Mouse (Mus musculus) forebrain, postnatal 0 days (tissue): ENCODE data around the gene Slc7a4. TPM values are rescaled to one million over a fixed set of nuclear protein-coding genes. Genes with fewer than 3 reads are reported as not detected.
A peak's percentile ranks its signal among the peaks of the same experiment; 100 is the strongest.

Experiments used
- ATAC-seq: fragments of 200-750 bp; cut with Nextera tagmentation; 2 replicates; pipeline ENCODE4 v1.8.0; 2017; ENCODE audit warnings: mild to moderate bottlenecking, moderate library complexity
- DNase-seq: peaks from one replicate; pipeline ENCODE4 v3.0.0-alpha.2; 2015
- H3K27ac ChIP-seq: fragments of 300-500 bp; sonication (generic); 2 replicates; pipeline ENCODE4 v1.5.1; 2014; ENCODE audit warnings: low read depth, mild to moderate bottlenecking, antibody characterized with exemption, low read length, moderate library complexity, mixed read lengths
- H3K27me3 ChIP-seq: fragments of 300-500 bp; sonication (generic); 2 replicates; pipeline ENCODE4 v1.6.1; 2014; ENCODE audit warnings: mild to moderate bottlenecking, low read length, mixed read lengths; ENCODE audit not compliant: insufficient read depth
- H3K36me3 ChIP-seq: fragments of 300-500 bp; sonication (generic); 2 replicates; pipeline ENCODE4 v1.6.1; 2014; ENCODE audit warnings: mild to moderate bottlenecking, moderate library complexity; ENCODE audit not compliant: insufficient read depth
- H3K4me1 ChIP-seq: fragments of 300-500 bp; sonication (generic); 2 replicates; pipeline ENCODE4 v1.6.1; 2014; ENCODE audit warnings: antibody characterized with exemption; ENCODE audit not compliant: insufficient read depth
- H3K4me2 ChIP-seq: fragments of 300-500 bp; sonication (generic); 2 replicates; pipeline ENCODE4 v1.6.1; 2014; ENCODE audit warnings: low read depth, mild to moderate bottlenecking, moderate library complexity
- H3K4me3 ChIP-seq: fragments of 300-500 bp; sonication (generic); 2 replicates; pipeline ENCODE4 v1.5.1; 2014; ENCODE audit warnings: low read depth, low read length, mixed read lengths
- H3K9ac ChIP-seq: fragments of 300-500 bp; sonication (generic); 2 replicates; pipeline ENCODE4 v1.6.1; 2014; ENCODE audit warnings: mild to moderate bottlenecking
- H3K9me3 ChIP-seq: fragments of 300-500 bp; sonication (generic); 2 replicates; pipeline ENCODE4 v1.6.1; 2016; ENCODE audit warnings: low read length
- CTCF ChIP-seq: sonication (generic); IDR thresholded peaks from 2 replicates; pipeline ENCODE4 v1.5.1; 2016; ENCODE audit warnings: antibody characterized with exemption, control low read depth, low read depth
- whole genome bisulfite sequencing: fragments of 180-500 bp; shearing (Covaris S2); extraction: QIAGEN DNeasy Blood & Tissue Kit; methylation state at CpG from one replicate; pipeline ENCODE4 v1.1.7; 2014; 5-methylcytosine and 5-hydroxymethylcytosine counted together
- polyA plus RNA-seq: library from polyadenylated mRNA; unstranded; fragments of >200 nt; fragmentation: Nextera tagmentation; extraction: Ambion mirVana; gene quantifications from 2 replicates; pipeline ENCODE4 v1.2.1, GENCODE M21; 2015
- total RNA-seq: library from RNA; depleted of rRNA; stranded (reverse); fragments of >200 nt; gene quantifications from 2 replicates; pipeline ENCODE4 v1.2.3, GENCODE M21; 2014

Slc7a4 gene
- total and polyA plus RNA-seq, 2 experiments from 2014 or later: 47.3 to 53.4 TPM

- no peaks in the 10 kb centered on the region for H3K36me3 ChIP-seq
- no peaks in the 10 kb centered on the region for H3K4me1 ChIP-seq
- H3K9ac ChIP-seq: no peak overlapping the region
- no peak overlapping the region for H3K4me3 ChIP-seq
- no peaks in the 10 kb centered on the region for H3K27me3 ChIP-seq
- no peak for TF ChIP-seq CTCF
- no peak overlapping the region for H3K27ac ChIP-seq
- 72% methylated on average over 2 of the region's 2 CpGs for WGBS
- DNase-seq: no peak
- H3K9me3 ChIP-seq: no peaks in the 10 kb centered on the region
- H3K4me2 ChIP-seq: no peak overlapping the region
- ATAC-seq: no peak
Observed at GRCm38 (mm10) chr16:17590731-17591130, 7.7 kb upstream of the Slc7a4 start.

- Histone ChIP-seq H3K4me1 (no peaks in the 10 kb centered on the region), H3K9me3 (no peaks in the 10 kb centered on the region), H3K36me3 (no peaks in the 10 kb centered on the region), H3K4me3 (no peak overlapping the region), H3K27ac (no peak overlapping the region), H3K4me2 (no peak overlapping the region), H3K27me3 (no peaks in the 10 kb centered on the region), H3K9ac (no peak overlapping the region)
- TF ChIP-seq CTCF: no peak
- no peak for ATAC-seq
- no peak for DNase-seq
- 86% methylated on average over 7 of the region's 7 CpGs for WGBS
Observed at GRCm38 (mm10) chr16:17584555-17584954, 1.5 kb upstream of the Slc7a4 start.

GRCm38 (mm10) chr16:17576825-17577215, 6.2 kb downstream of the Slc7a4 start:
- peak overlapping the region; percentile 79 for H3K9ac ChIP-seq
- H3K4me1 ChIP-seq: peaks cover 7% of the 10 kb centered on the region
- H3K4me2 ChIP-seq: peak overlapping the region; percentile 84
- 9% methylated on average over 8 of the region's 8 CpGs for WGBS
- H3K4me3 ChIP-seq: peak overlapping the region; percentile 67
- peak overlapping the region; percentile 80; the same call in 1 of the 2 replicates for H3K27ac ChIP-seq
- peaks cover 11% of the 10 kb centered on the region for H3K36me3 ChIP-seq
- no peak for DNase-seq
- no peaks in the 10 kb centered on the region for H3K9me3 ChIP-seq
- H3K27me3 ChIP-seq: no peaks in the 10 kb centered on the region
- TF ChIP-seq CTCF: no peak
- ATAC-seq: no peak

- peak overlapping the region; percentile 67 for H3K4me3 ChIP-seq
- peak overlapping the region; percentile 80 for H3K27ac ChIP-seq
- peaks cover 7% of the 10 kb centered on the region for H3K4me1 ChIP-seq
- ATAC-seq: peak; percentile 97
- no peaks in the 10 kb centered on the region for H3K9me3 ChIP-seq
- 13% methylated on average over 45 of the region's 45 CpGs for whole genome bisulfite sequencing
- H3K27me3 ChIP-seq: no peaks in the 10 kb centered on the region
- H3K9ac ChIP-seq: peak overlapping the region; percentile 79
- peak overlapping the region; percentile 84 for H3K4me2 ChIP-seq
- TF ChIP-seq CTCF: no peak
- DNase-seq: peak; percentile 84
- peaks cover 11% of the 10 kb centered on the region for H3K36me3 ChIP-seq
Observed at GRCm38 (mm10) chr16:17575870-17576824, 6.9 kb downstream of the Slc7a4 start.

GRCm38 (mm10) chr16:17566186-17566585, 16.8 kb downstream of the Slc7a4 start:
- H3K4me3 ChIP-seq: no peak overlapping the region
- H3K4me2 ChIP-seq: no peak overlapping the region
- H3K36me3 ChIP-seq: no peaks in the 10 kb centered on the region
- WGBS: 27% methylated on average over 4 of the region's 4 CpGs
- H3K27me3 ChIP-seq: peaks cover 5% of the 10 kb centered on the region; the same call in 1 of the 2 replicates
- no peak for DNase-seq
- 0 out of 2 replicates have a peak, but pooled peaks cover 5% of the 10 kb centered on the region for H3K4me1 ChIP-seq
- no peak overlapping the region for H3K27ac ChIP-seq
- no peak for ATAC-seq
- H3K9me3 ChIP-seq: no peaks in the 10 kb centered on the region
- peak; percentile 30; the same call in 1 of the 2 replicates for TF ChIP-seq CTCF
- no peak overlapping the region for H3K9ac ChIP-seq

GRCm38 (mm10) chr16:17564771-17565170, 18.2 kb downstream of the Slc7a4 start:
- ATAC-seq (no peak), DNase-seq (no peak)
- no peak overlapping the region for H3K4me3 ChIP-seq
- no peaks in the 10 kb centered on the region for H3K36me3 ChIP-seq
- no peak for TF ChIP-seq CTCF
- WGBS: 74% methylated on average over 3 of the region's 3 CpGs
- H3K9ac ChIP-seq: no peak overlapping the region
- no peak overlapping the region for H3K27ac ChIP-seq
- H3K9me3 ChIP-seq: no peaks in the 10 kb centered on the region
- H3K27me3 ChIP-seq: peaks cover 5% of the 10 kb centered on the region; the same call in 1 of the 2 replicates
- H3K4me1 ChIP-seq: 0 out of 2 replicates have a peak, but pooled peaks cover 5% of the 10 kb centered on the region
- H3K4me2 ChIP-seq: no peak overlapping the region

GRCm38 (mm10) chr16:17564221-17564620, 18.8 kb downstream of the Slc7a4 start:
- DNase-seq: no peak
- no peak overlapping the region for H3K27ac ChIP-seq
- no peak overlapping the region for H3K9ac ChIP-seq
- no peak overlapping the region for H3K4me2 ChIP-seq
- H3K36me3 ChIP-seq: no peaks in the 10 kb centered on the region
- H3K9me3 ChIP-seq: no peaks in the 10 kb centered on the region
- 81% methylated on average over 2 of the region's 2 CpGs for WGBS
- no peak overlapping the region for H3K4me3 ChIP-seq
- TF ChIP-seq CTCF: no peak
- ATAC-seq: no peak
- H3K27me3 ChIP-seq: peaks cover 5% of the 10 kb centered on the region; the same call in 1 of the 2 replicates
- 0 out of 2 replicates have a peak, but pooled peaks cover 5% of the 10 kb centered on the region for H3K4me1 ChIP-seq
